Mouse (Mus musculus) liver, embryonic 11.5 days (tissue): ENCODE measurements around the gene Ror2. TPM values are rescaled to one million over a fixed set of nuclear protein-coding genes. Genes with fewer than 3 reads are reported as not detected.

ENCODE experiments used
- ATAC-seq: fragments of 200-750 bp; cut with Nextera tagmentation; replicated peaks from 2 replicates; pipeline ENCODE4 v1.8.0; 2017; ENCODE audit warnings: moderate number of reproducible peaks, mild to moderate bottlenecking, moderate TSS enrichment, moderate library complexity; ENCODE audit not compliant: low FRiP score
- DNase-seq: peaks from one replicate; pipeline ENCODE4 v3.0.0-alpha.2; 2017; ENCODE audit warnings: low spot score
- H3K27ac ChIP-seq: fragments of 300-500 bp; sonication (generic); 2 replicates; pipeline ENCODE4 v1.5.1; 2014; ENCODE audit warnings: mild to moderate bottlenecking, low read depth, low read length, control low read depth
- H3K27me3 ChIP-seq: fragments of 300-500 bp; sonication (generic); replicated peaks from 2 replicates; pipeline ENCODE4 v1.6.1; 2014; ENCODE audit warnings: low read length, mixed read lengths; ENCODE audit not compliant: control insufficient read depth, insufficient read depth
- H3K36me3 ChIP-seq: fragments of 300-500 bp; sonication (generic); 2 replicates; pipeline ENCODE4 v1.6.1; 2014; ENCODE audit warnings: mild to moderate bottlenecking, low read length, moderate library complexity, mixed read lengths; ENCODE audit not compliant: control insufficient read depth, insufficient read depth
- H3K4me1 ChIP-seq: fragments of 300-500 bp; sonication (generic); replicated peaks from 2 replicates; pipeline ENCODE4 v1.6.1; 2014; ENCODE audit warnings: low read length, mixed read lengths; ENCODE audit not compliant: control insufficient read depth, insufficient read depth
- H3K4me2 ChIP-seq: fragments of 300-500 bp; sonication (generic); 2 replicates; pipeline ENCODE4 v1.6.1; 2014; ENCODE audit warnings: mild to moderate bottlenecking, control low read depth, moderate library complexity
- H3K4me3 ChIP-seq: fragments of 300-500 bp; sonication (generic); 2 replicates; pipeline ENCODE4 v1.5.1; 2014; ENCODE audit warnings: low read depth, low read length, control low read depth
- H3K9ac ChIP-seq: fragments of 300-500 bp; sonication (generic); 2 replicates; pipeline ENCODE4 v1.6.1; 2014; ENCODE audit warnings: low read depth, low read length, control low read depth
- H3K9me3 ChIP-seq: fragments of 300-500 bp; sonication (generic); 2 replicates; pipeline ENCODE4 v1.6.1; 2016; ENCODE audit warnings: low read length, inconsistent platforms, mixed read lengths; ENCODE audit not compliant: control insufficient read depth
- WGBS: fragments of 180-500 bp; shearing (Covaris S2); extraction: QIAGEN DNeasy Blood & Tissue Kit; methylation state at CpG from one replicate; pipeline ENCODE4 v1.1.7; 2014; 5-methylcytosine and 5-hydroxymethylcytosine counted together
- polyA plus RNA-seq: library from polyadenylated mRNA; unstranded; fragments of >200 nt; fragmentation: Nextera tagmentation; extraction: Ambion mirVana; gene quantifications from 2 replicates; pipeline ENCODE4 v1.2.1, GENCODE M21; 2014

Ror2 gene
- polyA plus RNA-seq, 1 experiment from 2014 or later, result 4.3 TPM

DNA sequence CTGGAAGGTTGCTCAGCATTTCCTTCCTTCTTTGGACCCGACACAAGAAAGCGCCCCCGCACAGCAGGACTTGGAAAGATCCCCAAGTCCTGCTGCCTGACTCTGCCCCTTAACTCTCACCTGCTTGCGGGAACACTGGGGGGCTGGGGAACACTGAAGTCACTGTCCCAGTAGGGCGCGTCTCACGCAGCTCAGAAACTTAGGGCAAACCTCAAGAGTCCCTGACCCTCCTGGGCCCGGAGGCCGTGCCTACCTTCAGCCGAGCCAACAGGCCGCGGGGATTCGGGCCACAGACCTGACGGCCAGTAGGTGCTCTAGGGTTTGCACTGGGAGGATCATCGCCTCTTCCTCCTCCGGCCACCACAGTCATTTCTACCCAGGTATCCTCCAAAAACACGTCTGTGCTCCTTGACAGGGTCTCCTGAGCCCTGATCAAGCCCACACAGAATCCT is 1.2 kb downstream of the Ror2 start:
- ATAC-seq (no peak), DNase-seq (no peak)
- Histone ChIP-seq H3K4me1 (peaks cover 5% of the 10 kb centered on the region; the same call in 1 of the 2 replicates), H3K27me3 (peaks cover 36% of the 10 kb centered on the region), H3K36me3 (no peaks in the 10 kb centered on the region), H3K4me3 (peak overlapping the region; percentile 57), H3K4me2 (peak overlapping the region; percentile 61), H3K9ac (peak overlapping the region; percentile 64), H3K9me3 (no peaks in the 10 kb centered on the region), H3K27ac (no peak overlapping the region)
- 4% methylated on average over 17 of the region's 17 CpGs for WGBS

DNA sequence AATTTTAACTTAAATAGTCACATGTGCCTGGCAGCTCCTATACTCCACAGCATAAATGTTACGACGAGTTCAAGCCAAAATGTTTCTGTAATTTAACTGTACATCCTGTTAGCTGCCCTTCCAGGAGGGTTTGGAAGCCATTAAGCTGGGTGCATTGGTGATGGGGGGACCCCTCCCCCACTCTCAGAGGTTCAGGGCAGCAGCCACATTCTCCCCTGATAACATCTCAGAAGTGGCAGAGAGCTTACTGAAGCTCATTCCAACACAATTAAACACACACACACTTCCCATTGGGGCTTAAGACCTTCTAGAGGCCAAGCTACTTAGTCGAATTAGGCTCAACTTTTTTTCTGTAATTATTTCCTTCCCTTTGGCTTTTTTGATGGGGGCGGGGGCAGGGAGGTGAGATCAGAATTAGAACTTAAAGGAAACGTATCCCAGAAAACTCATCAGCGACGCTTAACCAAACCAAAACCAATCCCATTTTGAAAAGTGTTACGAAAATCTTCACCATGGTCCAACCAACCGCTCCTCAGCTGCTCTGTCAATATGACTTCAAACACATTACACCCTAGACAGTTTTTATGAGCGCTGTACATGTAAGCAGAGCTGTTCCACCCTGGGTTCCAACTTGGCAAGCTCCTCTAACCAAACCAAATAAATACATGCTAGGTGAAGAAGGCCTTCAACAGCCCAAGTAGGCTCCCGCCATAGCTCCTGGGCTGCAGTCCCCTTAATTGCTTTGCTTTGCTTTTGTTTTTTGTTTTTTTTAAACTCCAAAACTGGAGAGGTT is 4.1 kb downstream of the Ror2 start:
- DNase-seq, result no peak
- no peak overlapping the region for H3K9ac ChIP-seq
- H3K4me2 ChIP-seq, result no peak overlapping the region
- peaks cover 8% of the 10 kb centered on the region; the same call in 1 of the 2 replicates for H3K4me1 ChIP-seq
- H3K36me3 ChIP-seq, result no peaks in the 10 kb centered on the region
- no peaks in the 10 kb centered on the region for H3K9me3 ChIP-seq
- WGBS, result 57% methylated on average over 11 of the region's 11 CpGs
- ATAC-seq, result no peak
- peaks cover 29% of the 10 kb centered on the region for H3K27me3 ChIP-seq
- H3K4me3 ChIP-seq, result no peak overlapping the region
- no peak overlapping the region for H3K27ac ChIP-seq

DNA sequence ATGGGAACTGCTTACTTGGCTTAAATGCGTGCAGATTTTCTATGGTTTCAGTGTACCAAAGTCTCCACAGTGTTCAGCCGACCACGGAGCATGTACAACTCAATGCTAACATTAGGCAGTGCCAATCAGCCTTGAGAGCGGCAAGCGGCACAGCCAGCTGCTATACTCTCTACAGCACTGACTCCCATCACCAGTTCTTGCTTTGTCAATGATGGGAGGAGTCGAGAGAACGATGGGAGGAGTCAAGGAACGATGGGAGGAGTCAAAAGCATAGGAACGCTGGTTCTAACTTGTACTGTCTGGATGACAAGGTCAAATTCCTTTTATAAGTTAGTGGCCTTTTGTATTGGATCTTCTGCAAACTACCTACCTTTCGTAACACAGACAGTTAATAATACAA is 7.0 kb downstream of the Ror2 start:
- H3K4me2 ChIP-seq, result no peak overlapping the region
- H3K36me3 ChIP-seq, result no peaks in the 10 kb centered on the region
- no peak overlapping the region for H3K9ac ChIP-seq
- no peak overlapping the region for H3K27ac ChIP-seq
- H3K27me3 ChIP-seq, result peaks cover 3% of the 10 kb centered on the region; the same call in 1 of the 2 replicates
- DNase-seq, result no peak
- 64% methylated on average over 10 of the region's 10 CpGs for WGBS
- H3K4me3 ChIP-seq, result no peak overlapping the region
- peaks cover 9% of the 10 kb centered on the region; the same call in 1 of the 2 replicates for H3K4me1 ChIP-seq
- no peaks in the 10 kb centered on the region for H3K9me3 ChIP-seq
- ATAC-seq, result no peak

DNA sequence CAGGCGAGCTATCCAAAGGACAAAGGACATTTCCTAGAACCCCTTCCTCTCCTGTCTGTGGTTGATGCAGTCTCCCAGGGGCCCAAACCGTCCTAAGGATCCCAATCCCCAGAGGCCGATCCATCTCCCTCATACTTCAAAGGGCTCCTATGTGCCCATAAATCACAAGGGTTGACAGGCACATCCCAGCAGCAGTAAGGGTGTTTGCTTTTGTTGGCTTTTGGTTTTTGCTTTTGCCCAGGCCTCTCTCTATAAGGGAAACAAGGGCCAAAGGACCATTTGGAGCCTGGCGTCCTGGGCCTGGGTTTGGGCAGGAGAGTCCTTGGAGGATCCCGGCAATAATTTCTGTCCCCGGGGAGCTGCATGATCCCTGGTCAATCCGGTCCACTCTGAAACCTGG is 9.5 kb downstream of the Ror2 start:
- Histone ChIP-seq H3K27me3 (no peaks in the 10 kb centered on the region), H3K36me3 (no peaks in the 10 kb centered on the region), H3K4me2 (no peak overlapping the region), H3K9ac (no peak overlapping the region), H3K9me3 (no peaks in the 10 kb centered on the region), H3K27ac (no peak overlapping the region), H3K4me3 (no peak overlapping the region), H3K4me1 (0 out of 2 replicates have a peak, but pooled peaks cover 6% of the 10 kb centered on the region)
- WGBS, result 59% methylated on average over 7 of the region's 7 CpGs
- no peak for ATAC-seq
- no peak for DNase-seq

DNA sequence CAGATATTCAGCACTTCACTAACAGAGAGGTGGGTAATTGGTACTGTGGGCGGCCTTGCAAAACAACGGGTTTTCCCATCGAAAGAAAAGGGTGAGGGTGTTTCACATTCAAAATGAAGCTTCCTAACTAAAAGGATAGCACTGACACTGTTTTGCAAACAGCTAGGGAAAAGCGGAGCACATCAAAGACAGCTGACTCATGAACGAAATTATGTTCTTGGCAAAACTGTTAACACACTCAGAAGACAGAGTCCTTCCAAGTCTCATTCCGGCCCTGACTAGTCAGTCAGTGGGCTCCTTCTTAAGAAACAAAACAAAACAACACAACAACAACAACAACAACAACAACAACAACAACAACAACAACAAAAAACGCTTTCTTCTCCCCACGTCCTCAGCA is 10.1 kb downstream of the Ror2 start:
- DNase-seq (no peak), ATAC-seq (no peak)
- H3K4me3 ChIP-seq, result no peak overlapping the region
- H3K27ac ChIP-seq, result no peak overlapping the region
- H3K27me3 ChIP-seq, result no peaks in the 10 kb centered on the region
- no peak overlapping the region for H3K9ac ChIP-seq
- H3K4me1 ChIP-seq, result 0 out of 2 replicates have a peak, but pooled peaks cover 6% of the 10 kb centered on the region
- H3K9me3 ChIP-seq, result no peaks in the 10 kb centered on the region
- no peak overlapping the region for H3K4me2 ChIP-seq
- 73% methylated on average over 8 of the region's 8 CpGs for WGBS
- no peaks in the 10 kb centered on the region for H3K36me3 ChIP-seq

DNA sequence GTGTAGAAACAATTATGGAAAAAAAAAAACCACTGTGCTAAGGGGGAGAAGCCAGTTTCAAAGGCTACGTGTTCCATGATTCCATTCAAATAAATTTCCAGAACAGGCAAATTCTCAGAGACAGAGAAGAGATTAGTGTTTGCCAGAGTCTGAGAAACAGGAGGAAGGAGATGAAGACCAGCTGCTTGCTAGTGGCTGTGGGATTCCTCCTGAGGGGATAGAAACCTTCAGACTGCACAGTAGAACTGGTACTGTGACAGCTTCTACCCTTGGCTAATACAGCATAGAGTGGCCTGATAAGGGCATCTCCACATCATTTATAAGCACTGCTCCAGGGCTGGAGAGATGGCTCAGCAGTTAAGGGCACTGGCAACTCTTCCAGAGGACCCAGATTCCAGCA is 11.2 kb downstream of the Ror2 start:
- Histone ChIP-seq H3K27me3 (no peaks in the 10 kb centered on the region), H3K27ac (no peak overlapping the region), H3K4me2 (no peak overlapping the region), H3K4me1 (0 out of 2 replicates have a peak, but pooled peaks cover 6% of the 10 kb centered on the region), H3K9ac (no peak overlapping the region), H3K36me3 (no peaks in the 10 kb centered on the region), H3K9me3 (no peaks in the 10 kb centered on the region), H3K4me3 (no peak overlapping the region)
- ATAC-seq, result no peak
- WGBS, result 73% methylated on average over 1 of the region's 1 CpGs
- DNase-seq, result no peak

DNA sequence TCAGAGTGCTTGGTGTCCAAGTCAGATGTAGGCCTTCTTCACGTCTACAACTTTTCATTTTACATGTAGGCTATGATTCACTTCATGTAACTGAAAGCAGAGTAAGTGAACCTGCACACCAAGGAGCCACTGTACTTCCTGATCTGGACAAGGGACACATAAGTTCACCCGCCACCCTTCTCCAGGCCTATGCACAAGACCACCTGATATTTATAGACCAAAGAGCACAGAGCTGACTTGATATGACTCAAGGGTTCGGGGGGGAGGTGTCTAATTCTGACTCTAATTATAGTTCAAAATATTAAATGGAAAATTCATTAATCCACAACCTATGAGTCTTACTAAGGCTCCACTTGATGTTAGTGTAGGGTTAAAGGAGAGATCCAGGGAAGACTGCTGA is 14.3 kb downstream of the Ror2 start:
- Histone ChIP-seq H3K4me2 (no peak overlapping the region), H3K27me3 (no peaks in the 10 kb centered on the region), H3K36me3 (no peaks in the 10 kb centered on the region), H3K9ac (no peak overlapping the region), H3K27ac (no peak overlapping the region), H3K4me3 (no peak overlapping the region), H3K4me1 (0 out of 2 replicates have a peak, but pooled peaks cover under 1% of the 10 kb centered on the region), H3K9me3 (no peaks in the 10 kb centered on the region)
- DNase-seq (no peak), ATAC-seq (no peak)
- WGBS, result 76% methylated on average over 3 of the region's 3 CpGs

DNA sequence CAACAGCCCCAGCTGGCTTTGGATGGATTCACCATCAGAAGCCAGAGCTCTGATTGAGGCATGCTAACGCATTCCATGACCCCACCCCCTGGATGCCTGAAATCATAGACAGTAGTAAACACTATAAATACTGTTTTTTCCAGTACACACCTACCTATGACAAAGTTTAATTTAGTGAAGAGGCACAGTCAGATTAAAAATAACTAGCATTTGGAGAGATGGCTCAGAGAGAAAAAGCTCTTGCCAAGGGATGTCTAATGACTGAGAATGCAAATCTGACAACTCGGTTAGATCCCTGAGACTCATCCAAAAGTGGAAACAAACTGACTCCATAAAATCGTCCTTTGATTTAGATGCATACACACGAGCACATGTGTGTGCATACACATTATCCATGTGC is 15.4 kb downstream of the Ror2 start:
- no peak overlapping the region for H3K9ac ChIP-seq
- no peaks in the 10 kb centered on the region for H3K27me3 ChIP-seq
- no peaks in the 10 kb centered on the region for H3K36me3 ChIP-seq
- no peak overlapping the region for H3K4me2 ChIP-seq
- no peak overlapping the region for H3K4me3 ChIP-seq
- H3K4me1 ChIP-seq, result no peaks in the 10 kb centered on the region
- DNase-seq (no peak), ATAC-seq (no peak)
- WGBS, result 77% methylated on average over 4 of the region's 4 CpGs
- no peak overlapping the region for H3K27ac ChIP-seq
- H3K9me3 ChIP-seq, result no peaks in the 10 kb centered on the region

DNA sequence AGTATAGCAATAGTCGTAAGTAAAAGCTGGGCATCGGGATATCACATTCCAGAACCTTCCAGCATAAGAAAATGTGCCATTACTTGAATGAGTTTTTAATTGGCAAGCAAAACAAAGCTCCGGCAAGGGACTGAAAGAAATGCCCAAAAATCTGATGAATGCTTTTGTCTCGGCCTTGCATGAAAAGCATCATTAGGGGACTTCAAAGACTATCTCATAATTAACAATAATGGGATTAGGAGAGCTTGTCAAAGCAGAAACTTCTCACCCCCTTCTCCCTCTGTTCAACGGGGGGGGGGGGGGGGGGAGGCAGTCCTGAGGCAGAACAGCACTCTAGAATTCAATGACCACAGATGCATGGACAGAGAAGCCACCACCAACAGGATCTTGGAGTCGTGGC is 17.4 kb downstream of the Ror2 start:
- WGBS, result 65% methylated on average over 6 of the region's 6 CpGs
- Histone ChIP-seq H3K36me3 (no peaks in the 10 kb centered on the region), H3K27ac (no peak overlapping the region), H3K27me3 (no peaks in the 10 kb centered on the region), H3K9ac (no peak overlapping the region), H3K9me3 (no peaks in the 10 kb centered on the region), H3K4me1 (no peaks in the 10 kb centered on the region), H3K4me3 (no peak overlapping the region), H3K4me2 (no peak overlapping the region)
- DNase-seq, result no peak
- ATAC-seq, result no peak
